Mouse (Mus musculus): ENCODE data around the gene Rapgef6.
"Not testable (repeated sequence)": the region's sequence is repeated elsewhere in the genome, so short reads cannot be mapped to it uniquely, and the experiment has no call there.

The Rapgef6 gene

DNA sequence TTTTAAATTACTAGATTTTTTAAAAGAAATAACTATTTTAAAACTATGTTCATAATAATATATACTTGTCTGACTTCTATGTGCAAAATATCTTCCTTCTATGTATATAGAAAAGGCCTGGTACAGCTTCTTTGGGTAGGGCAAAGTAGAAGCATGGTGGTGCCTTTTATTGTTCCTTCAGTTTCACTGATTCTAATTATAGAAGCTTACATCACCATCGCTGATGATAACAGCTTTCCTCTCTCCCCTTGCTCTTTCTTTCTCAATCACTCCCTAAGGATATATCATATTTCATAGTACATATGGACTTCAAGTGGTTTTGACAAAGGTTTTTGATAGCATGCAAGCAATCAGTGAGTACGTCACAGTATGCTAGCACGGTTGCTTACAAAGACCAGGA, 69.9 kb downstream of the Rapgef6 start:
- DNase-seq: no peak

DNA sequence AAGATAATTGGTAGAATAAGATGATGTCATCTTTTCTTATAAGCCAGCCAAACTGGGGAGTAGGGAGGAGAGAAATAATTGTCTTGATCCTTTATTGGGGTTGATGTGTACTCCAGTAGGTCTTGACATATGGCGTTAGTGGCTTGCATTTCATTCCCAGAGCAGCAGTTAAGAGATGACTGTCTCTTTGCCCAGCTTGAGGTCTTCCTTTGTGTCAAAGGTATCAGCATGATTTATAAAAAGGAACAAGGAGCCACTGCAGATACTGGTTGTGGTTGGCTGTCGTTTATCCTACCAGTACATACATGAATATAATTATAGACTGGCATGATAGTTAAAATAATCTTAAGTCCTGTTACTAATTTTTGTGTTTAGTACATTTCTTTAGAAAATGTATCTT, 71.4 kb downstream of the Rapgef6 start:
- no peak for DNase-seq

DNA sequence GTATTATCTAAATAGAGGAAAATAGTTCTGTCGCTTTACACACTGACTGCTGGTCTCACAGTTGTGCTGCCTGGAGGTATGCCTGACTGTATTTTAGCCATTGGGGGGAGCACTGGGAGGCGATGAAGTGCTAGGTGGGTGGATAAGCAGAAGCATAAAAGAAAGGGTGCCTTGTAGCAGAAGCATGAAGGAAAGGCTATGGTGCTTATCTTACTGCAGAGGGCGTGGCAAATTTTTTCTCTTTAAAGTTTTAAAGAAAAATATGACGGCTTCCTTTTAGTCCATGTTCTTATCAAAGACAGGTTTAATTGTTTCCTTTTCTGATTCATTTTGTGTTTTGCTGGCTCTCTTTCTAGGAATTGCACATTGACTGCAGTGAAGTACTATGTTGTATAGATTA, 72.4 kb downstream of the Rapgef6 start:
- no peak for DNase-seq

DNA sequence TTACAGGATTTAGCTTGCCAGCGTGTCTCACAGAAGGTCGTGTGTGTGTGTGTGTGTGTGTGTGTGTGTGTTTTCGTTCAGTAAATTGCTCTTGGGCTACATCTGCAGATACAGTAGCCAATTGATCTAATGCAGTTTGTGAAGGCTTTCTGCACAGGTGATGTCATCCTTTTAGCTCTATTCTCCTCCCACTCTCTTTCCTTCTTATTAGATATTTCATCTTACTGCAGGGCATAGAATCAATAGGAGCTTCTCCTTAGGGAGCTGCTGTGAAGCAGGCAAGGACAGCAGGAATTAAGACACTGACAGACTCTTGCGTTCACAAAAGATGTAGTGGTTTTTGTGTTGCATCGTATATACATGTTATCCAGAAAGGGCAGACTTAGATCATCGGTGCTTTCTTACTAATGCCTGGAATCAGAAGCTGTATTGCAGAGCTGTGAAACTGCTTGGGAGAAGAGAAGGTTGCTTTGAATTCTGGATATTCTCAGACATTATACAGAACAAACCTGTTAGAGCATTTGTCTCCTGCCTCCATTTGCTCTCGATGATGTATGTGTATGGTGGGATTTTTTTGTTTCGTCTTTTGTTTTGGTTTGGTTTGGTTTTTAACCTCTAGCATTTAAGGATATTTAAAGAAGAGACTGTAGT, 73.4 kb downstream of the Rapgef6 start:
- no peak for DNase-seq

DNA sequence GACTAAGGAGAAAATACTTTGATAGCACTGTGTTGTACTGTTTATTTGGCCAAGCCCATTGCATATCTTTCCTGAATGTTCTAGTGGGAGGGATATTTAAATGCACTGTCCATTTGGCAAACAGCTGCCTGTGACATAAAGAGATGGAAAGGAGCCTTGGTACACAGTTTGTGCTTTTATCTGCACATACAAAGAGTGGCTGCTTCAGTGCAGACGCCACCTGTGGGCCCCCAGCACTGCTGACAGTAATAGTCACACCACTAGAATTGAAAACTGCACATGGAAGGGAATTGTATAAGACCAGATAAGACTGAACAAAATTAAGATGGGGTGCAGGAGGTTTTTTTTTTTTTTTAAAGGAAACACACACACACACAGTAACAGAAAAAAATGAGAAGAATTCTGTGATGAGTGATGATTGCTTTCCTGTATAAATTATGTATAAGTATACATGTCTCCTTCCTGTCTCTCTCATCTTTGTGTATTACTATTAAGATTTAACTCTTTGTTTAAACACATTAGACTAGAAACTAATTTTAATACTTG, 75.3 kb downstream of the Rapgef6 start:
- DNase-seq: no peak

DNA sequence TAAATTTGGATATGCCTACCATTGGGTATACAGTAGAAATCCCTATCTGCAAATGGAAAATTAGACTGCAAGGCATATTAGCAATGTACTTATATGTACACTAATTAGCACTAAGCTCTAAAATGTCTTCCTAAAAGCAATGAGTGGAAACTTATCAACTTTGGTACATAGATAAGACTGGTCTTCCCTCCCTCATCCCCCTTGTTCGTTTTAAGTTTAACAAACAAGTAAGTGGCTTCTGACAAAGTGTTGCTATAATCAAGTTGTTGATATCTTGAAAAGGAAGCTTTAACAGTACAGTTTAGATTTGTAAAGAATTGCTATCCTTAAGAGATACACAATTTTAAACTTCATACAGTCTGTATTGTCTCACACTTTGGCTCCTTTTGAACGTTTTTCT, 78.5 kb downstream of the Rapgef6 start:
- no peak for DNase-seq

DNA sequence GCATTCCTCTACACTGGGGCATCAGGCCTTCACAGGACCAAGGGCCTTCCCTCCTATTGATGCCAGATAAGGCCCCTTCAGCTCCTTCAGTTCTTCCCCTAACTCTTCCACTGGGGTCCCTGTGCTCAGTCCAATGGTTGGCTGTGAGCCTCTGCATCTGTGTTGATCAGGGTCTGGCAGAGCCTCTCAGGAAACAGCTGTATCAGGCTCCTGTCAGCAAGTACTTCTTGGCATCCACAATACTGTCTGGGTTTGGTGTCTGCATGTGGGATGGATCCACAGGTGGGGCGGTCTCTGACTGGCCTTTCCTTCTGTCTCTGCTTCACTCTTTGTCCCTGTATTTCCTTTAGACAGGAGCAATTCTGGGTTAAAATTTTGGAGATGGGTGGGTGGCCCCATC, 80.1 kb downstream of the Rapgef6 start:
- not testable (repeated sequence) for DNase-seq

DNA sequence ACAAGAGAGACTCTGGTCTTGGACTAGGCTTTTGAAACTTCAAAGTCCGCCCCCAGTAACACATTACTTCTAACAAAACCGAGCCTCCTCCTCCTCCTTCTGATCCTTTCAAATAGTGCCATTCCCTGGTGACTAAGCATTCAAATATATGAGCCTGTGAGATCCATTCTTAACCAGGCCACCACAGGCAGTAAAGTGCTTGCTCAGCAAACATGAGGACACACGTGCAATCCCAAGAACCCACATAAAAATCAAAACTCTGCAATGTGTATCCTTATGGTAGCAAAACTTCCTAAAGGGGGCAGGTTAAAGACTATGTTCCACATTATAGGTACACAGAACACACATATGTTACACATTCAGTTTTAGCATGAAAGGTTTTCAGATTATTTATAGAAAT, 81.8 kb downstream of the Rapgef6 start:
- no peak for DNase-seq

DNA sequence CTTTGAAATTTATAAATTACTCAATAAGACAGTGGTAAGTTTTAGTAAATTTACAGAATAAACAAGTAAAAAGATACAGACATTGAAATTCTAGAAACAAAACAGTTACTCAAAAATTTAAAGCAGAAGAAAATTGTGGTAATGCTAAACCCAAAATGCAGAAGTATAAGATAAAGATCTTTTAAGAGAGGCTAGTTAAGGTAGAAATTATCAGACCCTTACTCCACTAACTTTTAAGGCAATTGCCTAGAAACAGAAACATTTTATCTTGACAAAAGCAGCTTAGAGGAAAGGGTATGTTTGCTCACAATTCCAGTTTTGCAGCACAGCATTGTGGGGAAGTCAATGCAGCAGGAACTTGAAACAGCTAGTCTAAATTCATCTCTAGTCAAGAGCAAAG, 91.0 kb downstream of the Rapgef6 start:
- no peak for DNase-seq

DNA sequence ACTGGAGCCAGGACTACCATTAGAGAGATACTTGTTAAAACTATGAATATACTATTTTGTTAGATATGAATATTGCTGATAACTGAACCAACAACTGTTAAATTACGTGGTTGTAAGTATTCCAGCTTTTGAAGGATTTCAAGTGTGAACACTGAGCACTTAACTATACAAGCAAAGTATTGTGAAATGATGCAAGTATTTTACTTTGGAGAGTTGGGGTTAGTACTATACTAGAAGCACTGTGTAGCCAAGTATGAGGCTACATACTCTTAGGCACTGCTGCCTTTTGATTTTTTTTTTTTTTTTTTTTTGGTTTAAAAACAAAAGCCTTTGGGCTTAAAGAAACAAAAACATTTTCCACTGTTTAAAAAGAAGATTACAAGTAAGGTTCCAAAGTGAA, 91.9 kb downstream of the Rapgef6 start:
- no peak for DNase-seq

DNA sequence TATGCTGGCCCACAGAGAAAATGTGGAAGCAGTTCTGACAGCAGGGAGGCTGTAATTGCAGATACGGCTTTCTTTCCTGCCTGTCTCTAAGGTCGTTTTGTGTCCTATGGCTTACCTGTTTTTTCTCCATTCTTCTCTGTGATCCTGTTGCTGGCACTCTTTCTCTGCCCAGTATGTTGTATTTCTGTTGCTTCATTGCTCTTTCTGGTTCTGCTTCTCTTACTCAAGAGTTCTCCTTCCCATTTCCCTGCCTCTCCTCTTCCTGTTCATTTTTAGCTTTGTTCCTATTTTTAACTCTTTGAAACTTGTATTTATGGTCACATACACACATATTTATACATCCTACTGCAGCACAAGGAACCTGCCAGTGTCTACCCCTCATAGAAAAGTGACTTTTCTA, 96.2 kb downstream of the Rapgef6 start:
- DNase-seq: no peak

DNA sequence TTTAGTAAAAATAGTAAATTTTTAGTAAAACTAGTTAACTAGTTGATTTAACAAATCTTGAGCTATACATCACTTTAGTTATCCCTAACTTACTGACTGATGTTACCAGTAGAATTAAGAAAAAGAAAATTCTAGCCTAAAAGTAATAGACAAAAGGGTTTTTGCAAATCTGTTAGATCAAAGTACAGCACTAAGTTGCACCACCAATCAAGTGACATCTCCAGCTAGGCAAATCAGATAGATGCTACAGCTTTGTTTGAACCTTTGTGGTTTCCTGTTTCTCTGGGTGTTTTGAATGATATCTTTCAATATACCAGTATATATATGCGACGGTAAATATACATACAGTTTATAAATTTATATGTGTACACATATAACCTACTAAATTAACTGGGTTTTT, 99.1 kb downstream of the Rapgef6 start:
- DNase-seq: no peak

DNA sequence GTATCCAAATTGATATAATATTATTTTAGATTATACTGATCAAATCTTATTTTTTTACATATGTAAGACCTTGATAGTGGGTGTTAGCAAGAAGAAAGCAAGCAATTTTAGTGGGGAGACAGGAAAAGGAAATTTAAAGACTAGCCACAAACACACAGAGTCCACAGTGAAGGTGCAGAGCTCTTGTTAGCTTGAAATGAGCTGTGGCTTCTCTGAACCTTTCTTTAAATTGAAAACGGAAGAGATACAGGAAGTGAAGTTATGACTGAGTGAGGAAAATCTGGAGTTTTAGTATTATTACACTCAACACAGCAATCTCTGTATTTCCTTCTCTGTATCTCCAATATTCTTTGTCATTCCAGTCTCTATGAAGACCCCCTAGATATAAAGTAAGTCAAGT, 104.3 kb downstream of the Rapgef6 start:
- no peak for DNase-seq

DNA sequence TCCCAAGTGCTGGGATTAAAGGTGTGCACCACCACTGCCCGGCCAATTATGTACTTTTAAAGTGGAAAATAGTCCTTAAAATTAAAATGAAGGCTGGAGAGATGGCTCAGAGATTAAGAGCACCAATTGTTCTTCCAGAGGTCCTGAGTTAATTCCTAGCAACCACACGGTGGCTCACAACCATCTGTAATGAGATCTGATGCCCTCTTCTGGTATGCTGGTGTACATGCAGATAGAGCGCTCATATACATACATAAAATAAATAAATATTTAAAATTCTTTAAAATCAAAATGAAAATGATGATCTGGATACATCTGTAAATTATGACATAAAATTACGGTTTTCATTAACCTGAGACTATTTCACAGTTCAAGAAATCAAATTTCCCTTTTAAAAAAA, 123.8 kb downstream of the Rapgef6 start:
- DNase-seq: no peak

DNA sequence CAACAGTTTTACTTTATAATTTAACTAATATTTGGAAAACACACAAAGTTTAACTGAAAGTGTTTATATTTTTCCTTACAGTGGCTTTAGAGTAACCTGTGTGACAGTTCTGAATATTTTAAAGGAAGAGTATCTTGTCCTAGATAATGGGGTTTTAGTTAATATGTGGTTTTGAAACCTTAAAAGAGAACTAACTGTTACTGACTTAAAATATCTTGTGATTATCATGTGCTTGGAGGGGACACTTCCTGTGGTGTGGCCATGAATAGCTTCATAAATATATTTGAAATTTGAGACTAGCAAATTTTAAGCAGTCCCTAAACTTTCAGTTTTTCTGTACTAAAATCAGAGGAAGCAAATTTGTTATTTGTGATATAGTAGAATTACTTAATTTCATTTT, 125.9 kb downstream of the Rapgef6 start:
- DNase-seq: no peak

DNA sequence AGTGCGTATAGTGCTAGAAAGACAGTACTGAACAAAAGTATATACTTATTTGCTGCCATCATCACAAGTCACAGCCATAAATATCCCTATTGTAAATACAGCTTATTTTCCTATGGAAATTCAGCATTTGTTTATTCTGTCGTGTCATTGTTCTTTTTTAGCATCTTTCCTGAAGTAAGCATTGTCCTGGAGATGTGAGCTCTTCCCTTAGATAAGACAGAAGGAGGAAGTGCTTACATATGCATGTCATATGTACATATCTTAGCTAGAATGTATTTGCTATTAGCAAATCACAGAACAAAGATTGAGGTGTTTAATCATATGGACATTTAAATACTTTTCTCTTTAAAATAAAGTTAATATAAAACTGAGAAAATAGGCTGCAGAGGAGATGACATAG, 132.8 kb downstream of the Rapgef6 start:
- no peak for DNase-seq

DNA sequence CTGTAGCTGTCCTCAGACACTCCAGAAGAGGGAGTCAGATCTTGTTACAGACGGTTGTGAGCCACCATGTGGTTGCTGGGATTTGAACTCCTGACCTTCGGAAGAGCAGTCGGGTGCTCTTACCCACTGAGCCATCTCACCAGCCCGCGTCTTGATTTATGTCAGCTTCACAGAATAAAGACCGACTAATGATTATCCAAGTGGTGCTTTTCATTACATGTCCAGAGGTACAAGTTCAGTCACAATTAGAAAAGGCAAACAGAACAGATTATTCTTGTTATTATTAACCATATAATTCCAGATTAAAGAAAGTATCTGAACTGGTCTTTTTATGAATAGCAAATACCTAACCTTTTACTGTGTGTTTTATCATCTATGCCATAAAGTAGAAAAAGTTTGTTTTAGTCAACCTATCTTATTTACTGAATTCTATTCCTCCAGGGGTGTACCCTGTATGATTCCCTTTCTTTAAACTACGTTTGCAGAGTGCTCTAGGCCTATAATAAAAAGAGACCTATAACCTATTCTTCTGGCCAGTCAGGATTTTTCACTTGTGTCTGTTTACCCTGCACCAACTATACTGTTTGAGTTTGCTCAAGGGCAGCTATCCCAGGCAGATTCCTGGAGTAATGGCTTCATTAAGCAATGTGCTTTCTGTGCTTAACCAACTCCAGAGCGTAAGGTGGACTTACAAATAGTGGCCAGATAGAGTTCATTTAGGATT, 151.1 kb downstream of the Rapgef6 start:
- no peak for DNase-seq

DNA sequence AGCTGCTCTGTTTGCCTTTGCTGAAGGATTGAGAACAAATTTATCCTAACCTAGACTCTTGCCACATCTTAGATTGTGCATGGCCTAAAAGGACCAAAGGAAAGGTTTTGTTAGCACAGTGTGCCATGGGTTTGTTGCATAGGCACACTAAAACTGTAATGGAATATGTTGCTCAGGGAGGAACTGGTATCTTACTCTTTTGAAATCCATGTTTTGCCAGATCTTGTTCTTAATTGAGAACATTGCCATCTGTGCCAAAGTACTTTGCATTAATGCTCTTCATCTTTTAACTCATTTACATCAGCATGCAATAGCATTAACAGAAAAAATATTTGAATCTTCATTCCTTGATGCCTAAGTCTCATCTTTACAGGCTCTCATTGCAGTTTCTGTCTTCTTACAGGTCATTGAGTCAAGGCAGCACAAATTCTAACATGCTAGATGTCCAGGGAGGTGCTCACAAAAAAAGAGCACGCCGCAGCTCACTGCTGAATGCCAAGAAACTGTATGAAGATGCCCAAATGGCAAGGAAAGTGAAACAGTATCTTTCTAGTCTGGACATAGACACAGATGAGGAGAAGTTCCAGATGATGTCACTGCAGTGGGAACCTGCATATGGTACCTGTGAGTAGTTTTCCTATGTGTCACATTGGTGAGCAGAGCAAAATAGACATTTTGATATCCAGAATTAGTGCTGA, 153.3 kb downstream of the Rapgef6 start:
- DNase-seq: no peak

DNA sequence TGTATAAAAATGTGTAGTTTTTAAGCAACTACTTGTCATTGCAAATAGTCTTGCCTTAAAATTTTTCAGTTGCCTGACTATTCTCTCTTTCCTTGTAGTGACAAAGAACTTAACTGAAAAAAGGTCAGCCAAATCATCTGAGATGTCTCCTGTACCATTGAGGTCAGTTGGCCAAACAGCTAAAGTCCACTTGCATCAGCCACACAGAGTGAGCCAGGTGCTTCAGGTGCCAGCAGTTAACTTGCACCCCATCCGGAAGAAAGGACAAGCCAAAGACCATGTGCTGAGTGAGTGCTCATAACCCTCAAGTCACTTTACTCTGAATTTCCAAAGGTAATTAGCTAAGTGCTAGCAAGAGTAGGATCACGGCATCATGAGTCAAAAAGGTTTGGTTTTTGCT, 156.5 kb downstream of the Rapgef6 start:
- no peak for DNase-seq

DNA sequence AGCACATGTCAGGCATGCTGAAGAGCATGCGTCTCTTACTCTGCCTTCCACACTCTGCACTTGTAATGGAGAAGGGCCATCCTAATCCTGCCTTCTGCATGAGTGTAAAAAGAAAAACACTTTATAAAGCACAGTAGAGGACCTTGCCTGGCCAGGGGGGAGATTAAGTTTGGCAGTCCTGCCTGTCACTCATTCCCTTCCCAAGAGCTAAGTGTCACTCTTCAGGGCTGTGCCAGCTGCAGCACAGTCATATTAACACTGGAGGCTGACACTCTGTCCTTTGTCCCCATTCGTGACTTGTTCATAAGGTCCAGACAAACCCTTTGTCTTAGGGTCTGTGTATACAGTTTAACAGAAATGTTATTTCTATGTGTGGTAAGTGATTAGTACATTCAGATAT, 162.2 kb downstream of the Rapgef6 start:
- DNase-seq: no peak

DNA sequence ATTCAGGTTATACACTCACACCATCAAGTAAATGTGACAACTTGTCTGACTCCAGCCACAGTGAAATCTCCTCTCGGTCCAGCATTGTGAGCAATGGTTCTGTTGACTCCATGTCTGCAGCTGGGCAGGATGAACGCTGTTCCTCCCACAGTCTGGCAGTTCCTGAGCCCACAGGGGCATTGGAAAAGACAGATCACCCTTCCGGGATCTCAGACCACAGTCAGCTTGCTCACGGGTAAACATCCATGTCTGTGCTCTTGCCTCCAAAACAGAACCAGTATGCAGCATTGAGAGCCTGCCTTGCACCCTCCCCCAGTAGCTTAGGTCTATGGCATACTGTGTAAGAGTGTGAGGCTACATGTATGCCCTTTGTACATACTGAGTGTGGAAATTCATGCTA, 167.5 kb downstream of the Rapgef6 start:
- DNase-seq: no peak

DNA sequence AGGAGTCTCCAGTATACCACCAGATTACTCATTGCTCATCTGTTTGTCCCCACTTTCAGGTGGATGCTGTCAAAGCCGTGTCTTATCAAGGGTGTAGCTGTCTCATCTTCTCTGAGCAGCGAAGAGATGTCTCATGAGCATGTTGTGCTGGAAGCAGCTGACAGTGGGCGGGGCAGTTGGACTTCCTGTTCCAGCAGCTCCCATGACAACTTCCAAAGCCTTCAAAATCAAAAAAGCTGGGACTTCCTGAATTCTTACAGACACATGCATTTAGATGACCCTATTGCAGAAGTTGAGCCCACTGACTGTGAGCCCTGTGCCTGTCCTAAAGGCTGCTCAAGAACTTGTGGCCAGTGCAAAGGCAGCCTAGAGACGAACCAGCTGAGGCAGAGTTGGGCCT, 168.5 kb downstream of the Rapgef6 start:
- DNase-seq: no peak

DNA sequence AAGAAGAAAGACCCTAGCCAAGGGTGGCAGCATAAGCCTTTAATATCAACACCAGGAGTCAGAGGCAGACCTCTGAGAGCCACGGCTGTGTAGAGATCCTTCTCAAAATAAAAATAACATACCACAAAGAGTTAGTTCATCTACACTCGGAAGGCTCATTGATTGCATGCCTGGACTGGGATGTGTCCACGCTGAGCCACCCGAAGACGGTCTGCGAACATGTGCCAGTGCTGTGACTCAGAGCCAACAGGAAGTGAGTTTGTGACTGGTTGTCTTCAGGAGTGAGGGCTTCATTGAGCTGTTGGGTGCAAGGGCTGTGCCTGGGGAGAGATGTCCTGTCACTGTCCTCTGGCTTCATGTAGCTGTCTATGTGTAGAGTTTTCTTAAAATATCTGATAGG, 171.0 kb downstream of the Rapgef6 start:
- no peak for DNase-seq

DNA sequence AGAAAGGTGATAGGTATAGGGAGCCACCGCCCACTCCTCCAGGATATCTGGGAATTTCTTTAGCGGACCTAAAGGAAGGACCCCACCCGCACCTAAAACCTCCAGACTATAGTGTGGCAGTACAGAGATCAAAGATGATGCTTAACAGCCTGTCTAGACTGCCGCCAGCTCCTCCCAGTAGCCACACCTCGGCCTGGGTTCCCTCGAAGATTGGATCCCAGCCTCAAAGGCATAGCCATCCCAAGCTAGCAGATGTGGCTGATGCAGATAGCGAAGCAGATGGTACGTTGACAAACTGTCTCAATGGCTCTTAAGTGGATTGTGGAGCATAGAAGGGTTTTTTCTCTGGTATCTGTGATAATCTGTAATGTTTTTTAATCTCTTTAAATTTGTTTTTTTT, 171.6 kb downstream of the Rapgef6 start:
- DNase-seq: no peak
